Mouse (Mus musculus) midbrain, embryonic 16.5 days (tissue): ENCODE measurements around the gene Zfp467. TPM values are rescaled to one million over a fixed set of nuclear protein-coding genes. Genes with fewer than 3 reads are reported as not detected.

Experiments used
- microRNA-seq: library from miRNA; unstranded; fragments of <30 nt; microRNA quantifications from one replicate; pipeline ENCODE4, GENCODE M21; 2017
- polyA plus RNA-seq: library from polyadenylated mRNA; unstranded; fragments of >200 nt; fragmentation: Nextera tagmentation; extraction: Ambion mirVana; gene quantifications from 2 replicates; pipeline ENCODE4 v1.2.1, GENCODE M21; 2015

Gene Zfp467
- polyA plus RNA-seq, 1 experiment from 2014 or later = 32.8 TPM

Small RNA genes within 50 kb of the gene (microRNA-seq; reads per million reads assigned to microRNA genes)
- gene Gm24325 = not detected

Other genes with a start within 250 kb of the Zfp467 start
- 28.1 and 30.3 TPM in 2 replicates for gene Krba1, start 50.2 kb downstream of the Zfp467 start, polyA plus RNA-seq
- 0.51 and 0.62 TPM in 2 replicates for gene Sspo, start 2.4 kb upstream of the Zfp467 start, polyA plus RNA-seq
- 302 and 362 TPM in 2 replicates for gene Atp6v0e2, start 91.8 kb upstream of the Zfp467 start, polyA plus RNA-seq
- gene Lrrc61, start 109.0 kb upstream of the Zfp467 start, polyA plus RNA-seq = 27.5 and 27.9 TPM in 2 replicates
- 5.3 and 5.7 TPM in 2 replicates for gene Rarres2, start 127.0 kb upstream of the Zfp467 start, polyA plus RNA-seq
- not detected in 2 replicates for gene Gm45021, start 143.8 kb upstream of the Zfp467 start, polyA plus RNA-seq
- 48.2 and 48.8 TPM in 2 replicates for gene Repin1, start 148.1 kb upstream of the Zfp467 start, polyA plus RNA-seq
- not detected in 2 replicates for gene Gm44965, start 148.1 kb upstream of the Zfp467 start, polyA plus RNA-seq
- 14.1 and 16.7 TPM in 2 replicates for gene Zfp775, start 156.2 kb upstream of the Zfp467 start, polyA plus RNA-seq
- 24.9 and 27.4 TPM in 2 replicates for gene AI854703, start 180.9 kb upstream of the Zfp467 start, polyA plus RNA-seq
- gene Gimap8, start 201.4 kb upstream of the Zfp467 start, polyA plus RNA-seq = 0.37 and 0.48 TPM in 2 replicates
- 1.6 and 3.1 TPM in 2 replicates for gene Gimap9, start 230.3 kb upstream of the Zfp467 start, polyA plus RNA-seq
- gene Gimap4, start 238.7 kb upstream of the Zfp467 start, polyA plus RNA-seq = 0.88 and 1.0 TPM in 2 replicates